Mouse (Mus musculus): Measurements from ENCODE around the gene Cdk9. TPM values are rescaled to one million over a fixed set of nuclear protein-coding genes. Genes with fewer than 3 reads are reported as not detected.

Cdk9 gene
- total RNA-seq, 2 experiments from 2014 or later: 129 to 134 TPM

DNA sequence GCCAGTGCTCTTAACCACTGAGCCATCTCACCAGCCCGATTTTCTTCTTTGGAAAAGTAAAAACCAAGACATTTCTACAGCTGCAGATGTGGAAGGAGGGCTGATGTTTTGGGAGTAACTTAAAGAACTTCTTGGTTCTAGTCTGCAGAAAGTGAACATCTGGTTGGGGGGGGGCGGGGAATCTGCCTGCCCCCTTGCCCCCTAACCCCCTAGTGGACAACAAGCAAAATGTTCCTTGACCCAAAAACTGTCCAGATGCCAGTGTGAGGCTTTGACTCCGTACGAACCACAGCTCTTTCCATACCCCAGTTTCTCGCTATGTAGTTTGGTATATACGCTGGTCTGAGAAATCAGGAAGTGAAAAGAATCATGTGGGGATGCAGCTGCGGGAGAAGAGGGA, 37.3 kb upstream of the Cdk9 start:
- intact Hi-C loops (cut with DNase I): no loop called here
- Histone ChIP-seq H3K4me3 (no peak overlapping the region), H3K27ac (no peak overlapping the region)
- peak; percentile 11 for TF ChIP-seq CTCF (IDR thresholded peaks at IDR 0.05)
- DNase-seq (ENCODE audit: extremely low spot score in 1 of 2, low spot score in 2 of 2): no peak

DNA sequence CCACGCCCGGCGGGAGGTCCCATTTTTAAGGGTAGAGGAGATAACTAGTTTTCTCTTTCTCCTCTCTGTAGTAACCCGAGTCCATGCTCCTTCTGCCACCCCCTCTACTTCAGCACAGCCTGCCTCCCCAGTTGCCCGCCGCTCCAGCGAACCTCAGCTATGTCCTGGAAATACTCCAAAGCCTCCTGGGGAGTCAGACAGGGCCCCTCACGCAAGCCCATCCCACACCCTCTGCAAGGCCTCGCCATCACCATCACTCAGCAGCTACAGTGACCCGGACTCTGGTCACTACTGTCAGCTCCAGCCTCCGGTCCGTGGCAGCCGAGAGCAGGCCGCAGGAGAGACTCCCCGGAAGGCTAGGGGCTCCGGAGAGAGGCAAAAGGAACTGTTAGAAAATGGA, 36.2 kb upstream of the Cdk9 start:
- DNase-seq (ENCODE audit: extremely low spot score in 1 of 2, low spot score in 2 of 2): no peak
- H3K4me3 ChIP-seq: no peak overlapping the region
- intact Hi-C loops (cut with DNase I): no loop called here
- TF ChIP-seq CTCF (IDR thresholded peaks at IDR 0.05): no peak
- no peak overlapping the region for H3K27ac ChIP-seq

DNA sequence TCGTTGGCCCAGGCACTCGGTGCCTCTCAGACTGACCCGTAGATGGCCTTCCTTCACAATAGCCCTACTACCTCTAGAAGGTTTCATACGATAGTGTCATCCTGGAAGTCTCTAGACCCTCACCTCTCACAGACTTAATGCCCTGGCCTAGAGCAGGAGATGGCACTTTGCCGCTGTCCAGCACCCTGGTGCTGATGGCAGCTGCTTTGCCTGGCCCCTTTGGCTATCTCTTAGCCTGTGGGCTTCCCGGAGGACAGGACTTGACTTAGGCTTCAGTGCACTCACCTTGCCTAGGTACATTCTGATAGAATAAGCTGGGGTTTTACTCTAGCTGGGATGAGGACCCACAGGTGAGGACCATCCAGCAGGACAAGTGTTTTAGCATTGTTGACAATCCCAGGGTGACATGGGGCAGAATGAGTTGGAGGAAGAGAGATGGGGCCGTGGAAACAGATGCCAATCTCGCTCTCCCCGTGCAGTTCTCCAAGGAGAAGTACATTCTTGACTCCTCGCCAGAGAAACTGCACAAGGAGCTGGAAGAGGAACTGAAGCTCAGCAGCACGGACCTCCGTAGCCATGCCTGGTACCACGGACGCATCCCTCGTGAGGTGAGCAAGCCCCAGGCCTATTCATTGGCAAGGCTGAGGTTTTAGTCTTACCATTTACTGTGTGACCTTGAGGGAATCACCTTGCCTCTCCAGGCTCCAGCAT, 31.6 kb upstream of the Cdk9 start:
- Histone ChIP-seq H3K27ac (no peak overlapping the region), H3K4me3 (no peak overlapping the region)
- no peak for DNase-seq (ENCODE audit: extremely low spot score in 1 of 2, low spot score in 2 of 2)
- TF ChIP-seq CTCF (IDR thresholded peaks at IDR 0.05): no peak
- intact Hi-C loops (cut with DNase I): no loop called here

DNA sequence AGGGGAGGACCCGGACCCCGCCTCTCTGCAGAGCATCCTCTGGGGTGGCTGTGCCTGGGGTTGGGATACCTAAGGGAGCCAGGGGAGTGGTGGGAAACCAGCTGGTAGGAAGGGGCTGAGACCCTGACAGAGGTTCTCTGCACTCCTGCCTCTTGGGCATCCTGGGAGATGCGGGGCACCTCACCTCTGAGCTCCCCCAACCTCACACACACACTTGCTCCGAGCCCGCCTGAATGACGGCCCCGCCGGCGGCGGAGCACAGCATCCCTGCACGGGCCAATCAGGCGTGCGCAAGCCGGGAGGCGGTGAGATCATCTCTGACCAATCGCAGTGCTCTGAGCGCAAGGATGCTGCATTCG, 29.3 kb upstream of the Cdk9 start:
- DNase-seq (ENCODE audit: extremely low spot score in 1 of 2, low spot score in 2 of 2): peak; percentile 87 to 88
- peak overlapping the region; percentile 97 for H3K27ac ChIP-seq
- no peak for TF ChIP-seq CTCF (IDR thresholded peaks at IDR 0.05)
- intact Hi-C loops (cut with DNase I): loop anchor here (1.0 kb wide), 1 partner anchor 29 kb away; the partner anchor contains the start of gene Cdk9
- peak overlapping the region; percentile 87 for H3K4me3 ChIP-seq

DNA sequence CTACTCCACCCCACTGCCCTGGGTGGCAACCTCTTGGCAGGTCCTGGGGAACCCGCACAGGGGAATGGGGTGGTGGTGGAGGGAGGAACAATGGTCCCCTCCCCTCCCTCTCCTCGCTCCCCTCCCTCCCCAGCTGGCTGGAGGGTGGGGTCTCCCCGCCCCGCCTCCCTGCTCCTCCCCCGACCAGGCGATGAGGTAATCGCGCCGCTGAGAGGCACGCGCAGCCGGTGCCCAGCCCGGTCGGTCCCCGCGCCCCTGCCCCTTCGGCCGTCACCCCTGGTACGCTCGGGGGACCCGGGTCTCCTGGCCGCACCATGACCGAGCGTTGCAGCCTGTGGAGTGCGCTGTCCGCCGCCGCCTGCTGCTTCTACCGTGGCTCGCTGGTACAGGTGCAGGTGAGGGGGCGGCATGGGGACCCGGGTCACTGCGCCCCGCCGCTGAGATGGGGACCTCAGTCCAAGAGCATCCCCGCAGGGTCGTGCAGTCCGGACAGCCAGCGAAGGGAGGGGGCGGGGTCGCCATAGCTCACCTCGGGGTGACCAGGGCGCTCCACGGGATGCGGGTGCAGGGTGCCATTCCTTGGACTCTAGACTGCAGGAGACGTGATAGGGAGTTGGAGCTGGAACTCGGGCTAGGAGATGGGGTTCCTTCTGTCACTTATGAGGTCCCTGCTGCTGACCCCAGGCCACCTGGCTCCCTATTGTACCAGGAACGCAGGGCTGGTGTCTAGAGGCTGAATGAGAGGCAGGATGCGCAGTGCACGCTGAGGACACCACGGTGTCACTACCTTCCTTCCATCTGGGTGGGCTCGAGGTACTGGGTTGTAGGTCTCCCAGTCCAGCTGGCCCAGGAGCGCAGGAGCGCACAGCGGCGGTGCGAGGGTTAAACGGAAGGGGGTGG, 28.6 kb upstream of the Cdk9 start:
- intact Hi-C loops (cut with DNase I): loop anchor here (1.0 kb wide), 1 partner anchor 28 kb away; the partner anchor contains the start of gene Cdk9
- peak overlapping the region; percentile 87 for H3K4me3 ChIP-seq
- DNase-seq (ENCODE audit: extremely low spot score in 1 of 2, low spot score in 2 of 2): peak; percentile 68 to 71

DNA sequence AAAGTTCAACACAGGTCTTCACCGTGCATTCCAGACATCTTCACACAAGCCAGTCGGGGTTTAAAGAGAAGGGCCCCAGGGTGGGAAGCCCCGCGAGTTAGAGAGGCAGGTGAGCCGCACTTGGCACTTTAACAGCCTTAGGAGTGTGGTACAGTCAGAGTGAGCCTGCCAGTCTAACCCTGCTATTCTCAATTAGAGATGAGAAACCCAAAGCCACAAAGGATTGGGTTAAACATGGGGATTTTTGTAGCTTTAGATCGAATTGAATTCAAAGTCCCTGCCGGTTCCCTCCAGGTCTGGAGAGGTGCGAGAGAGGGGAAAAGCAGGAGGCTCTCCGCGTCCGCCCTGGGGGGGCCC, 28.0 kb upstream of the Cdk9 start, which contains the start of gene 6330409D20Rik:
Gene 6330409D20Rik, minus strand, starts transcription at position 101 of the 357 bp plus-strand sequence.
- TF ChIP-seq CTCF (IDR thresholded peaks at IDR 0.05): no peak
- intact Hi-C loops (cut with DNase I): no loop called here
- no peak for DNase-seq (ENCODE audit: extremely low spot score in 1 of 2, low spot score in 2 of 2)
- peak within 1 kb of the TSS; percentile 87 for H3K4me3 ChIP-seq
- peak within 1 kb of the TSS; percentile 97 for H3K27ac ChIP-seq

More for the DNA sequence above, 28.6 kb upstream of the Cdk9 start:
- TF ChIP-seq CTCF (IDR thresholded peaks at IDR 0.05): no peak
- H3K27ac ChIP-seq: peak overlapping the region; percentile 97

DNA sequence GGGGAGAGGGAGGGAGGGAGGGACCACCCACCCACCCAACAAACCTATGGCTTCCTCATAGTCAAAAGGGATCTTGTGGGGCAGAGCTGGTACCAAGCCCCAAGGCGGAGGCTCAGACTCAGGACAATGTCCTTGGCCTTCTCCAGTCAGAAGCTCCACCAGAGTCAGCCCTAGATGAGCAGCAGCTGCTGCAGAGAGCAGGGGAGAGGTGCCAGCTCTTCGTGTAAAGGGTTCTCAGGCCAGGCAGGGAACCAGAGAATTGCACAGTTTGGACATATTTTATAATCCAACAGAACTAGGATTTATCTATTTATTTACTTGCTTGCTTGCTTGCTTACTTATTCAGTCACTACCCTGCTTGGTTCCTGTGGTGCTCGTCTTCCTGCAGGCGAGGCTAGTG, 26.4 kb upstream of the Cdk9 start:
- intact Hi-C loops (cut with DNase I): no loop called here
- no peak overlapping the region for H3K4me3 ChIP-seq
- TF ChIP-seq CTCF (IDR thresholded peaks at IDR 0.05): no peak
- H3K27ac ChIP-seq: no peak overlapping the region
- DNase-seq (ENCODE audit: extremely low spot score in 1 of 2, low spot score in 2 of 2): no peak

DNA sequence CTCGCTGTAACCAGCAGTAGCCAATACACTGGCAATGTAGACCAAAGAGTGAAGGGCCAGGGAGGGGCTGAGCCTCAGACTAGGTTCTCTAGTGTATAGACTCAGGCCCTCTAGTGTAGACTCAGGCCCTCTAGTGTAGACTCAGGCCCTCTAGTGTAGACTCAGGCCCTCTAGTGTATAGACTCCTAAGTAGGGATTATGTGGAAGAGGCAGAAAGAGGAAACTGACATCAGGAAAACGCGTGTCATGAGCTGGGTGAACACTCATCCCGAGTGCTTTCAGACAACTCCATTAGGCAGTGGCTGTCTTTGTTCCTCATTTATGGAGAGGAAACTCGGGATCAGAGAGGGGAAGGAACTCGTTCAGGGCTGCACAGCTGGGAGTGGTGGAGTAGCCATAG, 24.1 kb upstream of the Cdk9 start:
- no peak for TF ChIP-seq CTCF (IDR thresholded peaks at IDR 0.05)
- intact Hi-C loops (cut with DNase I): no loop called here
- no peak overlapping the region for H3K4me3 ChIP-seq

DNA sequence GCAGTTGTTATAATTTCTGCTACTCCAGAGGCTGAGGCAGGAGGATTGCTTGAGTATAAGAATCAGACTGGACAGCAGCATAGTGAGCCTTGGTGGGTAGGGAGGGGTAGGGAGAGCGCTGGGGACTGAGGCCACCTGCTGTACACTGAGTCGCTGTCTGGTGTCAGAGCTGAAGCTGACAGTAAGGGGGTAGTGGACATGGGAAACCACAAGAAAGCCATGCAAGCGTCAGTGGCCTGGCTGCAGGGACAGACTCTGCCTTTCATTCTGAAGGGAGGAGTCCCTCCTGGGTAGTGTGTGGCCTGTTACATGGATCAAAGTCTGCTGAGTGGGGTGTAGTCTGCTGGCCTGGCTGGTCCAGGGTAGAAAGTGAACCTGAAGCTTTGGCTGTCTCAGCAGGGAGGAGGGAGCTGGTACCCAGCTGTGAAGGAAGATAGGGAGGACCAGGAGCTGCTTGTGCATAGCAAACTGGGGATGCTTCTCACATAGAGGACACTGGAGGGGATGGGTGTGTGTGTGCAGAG, 23.5 kb upstream of the Cdk9 start:
- H3K27ac ChIP-seq: no peak overlapping the region
- no peak overlapping the region for H3K4me3 ChIP-seq
- TF ChIP-seq CTCF (IDR thresholded peaks at IDR 0.05): no peak
- DNase-seq (ENCODE audit: extremely low spot score in 1 of 2, low spot score in 2 of 2): no peak
- intact Hi-C loops (cut with DNase I): no loop called here

More for the DNA sequence above, 24.1 kb upstream of the Cdk9 start:
- no peak overlapping the region for H3K27ac ChIP-seq
- no peak for DNase-seq (ENCODE audit: extremely low spot score in 1 of 2, low spot score in 2 of 2)

DNA sequence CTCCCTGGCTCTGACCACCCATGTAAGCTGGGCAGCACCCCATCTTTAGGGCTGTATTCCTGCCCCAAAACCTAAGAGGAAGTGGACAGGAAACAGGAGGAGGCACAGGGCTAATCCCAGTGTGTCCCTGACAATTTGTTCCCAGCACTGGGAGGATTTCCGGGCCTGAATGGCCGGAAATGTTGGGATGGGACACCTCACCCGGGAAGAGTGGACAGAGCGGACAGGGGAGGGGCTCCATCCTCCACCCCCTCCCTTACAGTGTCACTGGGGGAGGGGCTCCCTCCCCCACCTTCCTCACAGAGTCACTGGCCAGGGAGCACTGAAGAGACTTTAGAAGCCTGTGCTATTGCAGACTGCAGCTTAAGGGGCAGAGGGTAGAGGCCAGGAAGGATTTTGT, 22.1 kb upstream of the Cdk9 start:
- TF ChIP-seq CTCF (IDR thresholded peaks at IDR 0.05): no peak
- H3K27ac ChIP-seq: peak overlapping the region; percentile 50; the same call in 1 of the 2 replicates
- DNase-seq (ENCODE audit: extremely low spot score in 1 of 2, low spot score in 2 of 2): no peak
- H3K4me3 ChIP-seq: no peak overlapping the region
- intact Hi-C loops (cut with DNase I): no loop called here

DNA sequence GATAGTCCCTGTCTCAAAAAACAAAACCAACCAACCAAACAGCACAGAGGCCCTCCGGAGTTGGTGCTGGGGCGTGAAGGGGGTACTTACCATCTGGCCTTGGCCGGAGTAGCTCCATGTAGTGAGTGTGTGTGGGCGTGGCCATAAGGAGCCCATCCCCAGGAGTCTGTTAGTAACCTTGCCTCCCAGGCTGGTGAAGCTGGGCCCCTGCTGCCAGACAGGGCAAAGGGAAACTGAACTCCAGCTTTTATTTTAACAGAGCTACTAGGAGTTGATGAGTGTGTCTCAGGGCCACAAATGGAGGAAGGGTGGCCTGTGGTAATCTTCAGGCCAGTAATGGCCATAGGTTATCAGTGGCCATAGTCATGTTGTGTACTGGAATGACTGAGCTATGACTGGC, 21.6 kb upstream of the Cdk9 start:
- intact Hi-C loops (cut with DNase I): no loop called here
- H3K27ac ChIP-seq: no peak overlapping the region
- no peak for DNase-seq (ENCODE audit: extremely low spot score in 1 of 2, low spot score in 2 of 2)
- H3K4me3 ChIP-seq: no peak overlapping the region
- no peak for TF ChIP-seq CTCF (IDR thresholded peaks at IDR 0.05)

DNA sequence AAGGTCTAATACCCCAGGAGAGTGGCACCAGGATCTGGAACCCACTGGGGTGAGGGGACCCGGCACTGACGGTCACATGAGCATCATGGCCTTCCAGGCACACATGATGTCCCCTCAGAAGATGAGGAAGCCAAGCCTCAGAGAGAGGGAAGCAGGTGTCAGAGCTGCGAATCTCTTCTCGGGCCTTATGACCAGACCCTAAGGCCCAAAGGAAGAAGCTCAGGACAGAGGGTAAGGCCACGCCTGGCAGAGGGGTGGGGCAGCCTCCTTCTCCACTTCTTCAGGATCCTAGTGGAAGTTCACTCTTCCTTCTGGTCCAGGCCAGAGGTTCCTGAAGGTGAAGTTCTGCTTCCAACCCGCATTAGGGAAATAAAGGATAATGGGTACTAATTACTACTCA, 19.8 kb upstream of the Cdk9 start:
- H3K27ac ChIP-seq: no peak overlapping the region
- TF ChIP-seq CTCF (IDR thresholded peaks at IDR 0.05): no peak
- no peak for DNase-seq (ENCODE audit: extremely low spot score in 1 of 2, low spot score in 2 of 2)
- H3K4me3 ChIP-seq: no peak overlapping the region
- intact Hi-C loops (cut with DNase I): no loop called here
